Mouse (Mus musculus) embryonic facial prominence, embryonic 11.5 days (tissue): ENCODE measurements around the gene Rrn3. TPM values are rescaled to one million over a fixed set of nuclear protein-coding genes. Genes with fewer than 3 reads are reported as not detected.
"Not testable (repeated sequence)": the region's sequence is repeated elsewhere in the genome, so short reads cannot be mapped to it uniquely, and the experiment has no call there.

Experiments used
- ATAC-seq: fragments of 200-750 bp; cut with Nextera tagmentation; replicated peaks from 2 replicates; pipeline ENCODE4 v1.8.0; 2017; ENCODE audit warnings: low read depth; ENCODE audit not compliant: insufficient number of reproducible peaks, low FRiP score, low TSS enrichment
- DNase-seq: peaks from one replicate; pipeline ENCODE4 v3.0.0-alpha.2; 2015; ENCODE audit warnings: low spot score
- H3K27ac ChIP-seq: fragments of 300-500 bp; sonication (generic); replicated peaks from 2 replicates; pipeline ENCODE4 v1.5.1; 2014; ENCODE audit warnings: mild to moderate bottlenecking, low read depth, low read length, control low read depth
- H3K27me3 ChIP-seq: fragments of 300-500 bp; sonication (generic); 2 replicates; pipeline ENCODE4 v1.6.1; 2014; ENCODE audit warnings: mild to moderate bottlenecking, low read length, moderate library complexity, mixed read lengths; ENCODE audit not compliant: control insufficient read depth, insufficient read depth
- H3K36me3 ChIP-seq: fragments of 300-500 bp; sonication (generic); replicated peaks from 2 replicates; pipeline ENCODE4 v1.6.1; 2014; ENCODE audit warnings: low read depth, mild to moderate bottlenecking, low read length, moderate library complexity, mixed read lengths; ENCODE audit not compliant: control insufficient read depth, insufficient read depth
- H3K4me1 ChIP-seq: fragments of 300-500 bp; sonication (generic); 2 replicates; pipeline ENCODE4 v1.6.1; 2014; ENCODE audit warnings: low read length, mixed read lengths; ENCODE audit not compliant: control insufficient read depth, insufficient read depth
- H3K4me2 ChIP-seq: fragments of 300-500 bp; sonication (generic); 2 replicates; pipeline ENCODE4 v1.6.1; 2014; ENCODE audit warnings: low read depth, mild to moderate bottlenecking, control low read depth, low read length, moderate library complexity
- H3K4me3 ChIP-seq: fragments of 300-500 bp; sonication (generic); 2 replicates; pipeline ENCODE4 v1.5.1; 2014; ENCODE audit warnings: low read depth, low read length, control low read depth
- H3K9ac ChIP-seq: fragments of 300-500 bp; sonication (generic); replicated peaks from 2 replicates; pipeline ENCODE4 v1.6.1; 2014; ENCODE audit warnings: mild to moderate bottlenecking, control low read depth, low read length
- H3K9me3 ChIP-seq: fragments of 300-500 bp; sonication (generic); replicated peaks from 2 replicates; pipeline ENCODE4 v1.6.1; 2016; ENCODE audit warnings: mild to moderate bottlenecking, low read length, inconsistent platforms, mixed read lengths; ENCODE audit not compliant: control insufficient read depth
- WGBS: fragments of 180-500 bp; shearing (Covaris S2); extraction: QIAGEN DNeasy Blood & Tissue Kit; methylation state at CpG from one replicate; pipeline ENCODE4 v1.1.7; 2014; 5-methylcytosine and 5-hydroxymethylcytosine counted together
- polyA plus RNA-seq: library from polyadenylated mRNA; unstranded; fragments of >200 nt; fragmentation: Nextera tagmentation; extraction: Ambion mirVana; gene quantifications from 2 replicates; pipeline ENCODE4 v1.2.1, GENCODE M21; 2014

The Rrn3 gene
- polyA plus RNA-seq, 1 experiment from 2014 or later: 84.3 TPM

- H3K27me3 ChIP-seq, H3K9me3 ChIP-seq, DNase-seq, H3K4me2 ChIP-seq, H3K4me1 ChIP-seq, H3K9ac ChIP-seq, H3K27ac ChIP-seq, H3K4me3 ChIP-seq, ATAC-seq: not testable (repeated sequence)
- peaks cover 22% of the 10 kb centered on the region for H3K36me3 ChIP-seq
- 85% methylated on average over 2 of the region's 2 CpGs for WGBS
These were observed 12.9 kb downstream of the Rrn3 start for GRCm38 (mm10) chr16:13793441-13793840.

GRCm38 (mm10) chr16:13796746-13797175 lies 16.3 kb downstream of the Rrn3 start:
- Histone ChIP-seq H3K9ac (no peak overlapping the region), H3K9me3 (no peaks in the 10 kb centered on the region), H3K4me1 (no peaks in the 10 kb centered on the region), H3K27ac (no peak overlapping the region), H3K27me3 (no peaks in the 10 kb centered on the region), H3K4me3 (no peak overlapping the region), H3K36me3 (peaks cover 18% of the 10 kb centered on the region), H3K4me2 (no peak overlapping the region)
- WGBS: 90% methylated on average over 5 of the region's 5 CpGs
- ATAC-seq: no peak
- DNase-seq: no peak

- DNase-seq: no peak
- Histone ChIP-seq H3K4me1 (no peaks in the 10 kb centered on the region), H3K4me2 (no peak overlapping the region), H3K9me3 (no peaks in the 10 kb centered on the region), H3K36me3 (peaks cover 10% of the 10 kb centered on the region), H3K27me3 (no peaks in the 10 kb centered on the region), H3K27ac (no peak overlapping the region), H3K4me3 (no peak overlapping the region), H3K9ac (no peak overlapping the region)
- no peak for ATAC-seq
- WGBS: 93% methylated on average over 4 of the region's 4 CpGs
These were observed 20.7 kb downstream of the Rrn3 start for GRCm38 (mm10) chr16:13801231-13801630.

GRCm38 (mm10) chr16:13804666-13805065 lies 24.2 kb downstream of the Rrn3 start:
- DNase-seq (no peak), ATAC-seq (no peak)
- no peak overlapping the region for H3K9ac ChIP-seq
- no peaks in the 10 kb centered on the region for H3K4me1 ChIP-seq
- H3K27me3 ChIP-seq: no peaks in the 10 kb centered on the region
- no peak overlapping the region for H3K27ac ChIP-seq
- H3K9me3 ChIP-seq: no peaks in the 10 kb centered on the region
- 85% methylated on average over 5 of the region's 5 CpGs for WGBS
- no peaks in the 10 kb centered on the region; the same call in none of the 2 replicates for H3K36me3 ChIP-seq
- no peak overlapping the region for H3K4me3 ChIP-seq
- H3K4me2 ChIP-seq: no peak overlapping the region

GRCm38 (mm10) chr16:13807616-13808015 lies 27.1 kb downstream of the Rrn3 start:
- DNase-seq: no peak
- H3K36me3 ChIP-seq: peaks cover 4% of the 10 kb centered on the region
- 96% methylated on average over 4 of the region's 4 CpGs for WGBS
- H3K4me1 ChIP-seq: no peaks in the 10 kb centered on the region
- no peaks in the 10 kb centered on the region for H3K27me3 ChIP-seq
- H3K9ac ChIP-seq: no peak overlapping the region
- no peak overlapping the region for H3K4me2 ChIP-seq
- no peak for ATAC-seq
- H3K9me3 ChIP-seq: no peaks in the 10 kb centered on the region
- no peak overlapping the region for H3K27ac ChIP-seq
- H3K4me3 ChIP-seq: no peak overlapping the region

- H3K4me2 ChIP-seq: no peak overlapping the region
- peaks cover 7% of the 10 kb centered on the region for H3K36me3 ChIP-seq
- H3K27ac ChIP-seq: no peak overlapping the region
- ATAC-seq: 0 out of 2 replicates have a peak, but pooled peaks have one; percentile 50
- H3K9me3 ChIP-seq: no peaks in the 10 kb centered on the region
- no peak for DNase-seq
- H3K4me3 ChIP-seq: no peak overlapping the region
- no peak overlapping the region for H3K9ac ChIP-seq
- no peaks in the 10 kb centered on the region for H3K4me1 ChIP-seq
- WGBS: 91% methylated on average over 7 of the region's 7 CpGs
- H3K27me3 ChIP-seq: no peaks in the 10 kb centered on the region
These were observed 27.9 kb downstream of the Rrn3 start for GRCm38 (mm10) chr16:13808410-13808809.

- Histone ChIP-seq H3K9ac (no peak overlapping the region), H3K4me2 (no peak overlapping the region), H3K9me3 (no peaks in the 10 kb centered on the region), H3K27me3 (no peaks in the 10 kb centered on the region), H3K4me3 (no peak overlapping the region), H3K36me3 (peaks cover 7% of the 10 kb centered on the region), H3K4me1 (no peaks in the 10 kb centered on the region), H3K27ac (no peak overlapping the region)
- no peak for ATAC-seq
- WGBS: 94% methylated on average over 6 of the region's 6 CpGs
- DNase-seq: no peak
These were observed 31.6 kb downstream of the Rrn3 start for GRCm38 (mm10) chr16:13812152-13812551.

GRCm38 (mm10) chr16:13813200-13813599 lies 32.7 kb downstream of the Rrn3 start:
- Histone ChIP-seq H3K9ac (no peak overlapping the region), H3K36me3 (peaks cover 7% of the 10 kb centered on the region), H3K27ac (no peak overlapping the region), H3K4me3 (no peak overlapping the region), H3K4me1 (no peaks in the 10 kb centered on the region), H3K27me3 (no peaks in the 10 kb centered on the region), H3K4me2 (no peak overlapping the region), H3K9me3 (no peaks in the 10 kb centered on the region)
- ATAC-seq (no peak), DNase-seq (no peak)
- 92% methylated on average over 3 of the region's 3 CpGs for WGBS
